Mouse (Mus musculus): ENCODE results near the gene Itga6. TPM values are rescaled to one million over a fixed set of nuclear protein-coding genes. Genes with fewer than 3 reads are reported as not detected.

Itga6 gene
- total and polyA plus RNA-seq, 3 experiments: 1.0 to 2.7 TPM; not detected in 1

DNA sequence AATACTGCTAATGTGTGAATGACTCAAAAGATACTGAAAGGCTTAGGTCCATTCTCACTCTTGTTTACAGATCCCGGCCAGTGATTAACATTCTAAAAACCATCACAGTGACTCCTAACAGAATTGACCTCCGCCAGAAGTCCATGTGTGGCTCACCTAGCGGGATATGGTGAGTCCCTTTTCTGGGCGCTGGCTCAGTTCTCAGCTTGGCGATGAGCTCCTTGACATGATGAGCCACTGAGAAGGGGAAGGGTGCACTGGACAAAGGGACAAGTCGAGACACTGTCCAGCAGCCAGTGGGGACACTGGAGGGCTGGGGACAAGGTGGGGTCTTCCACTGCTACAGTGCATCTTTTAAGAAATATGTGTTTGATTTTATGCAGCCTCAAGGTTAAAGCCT is 88.2 kb downstream of the Itga6 start:
- no peak overlapping the region for H3K27ac ChIP-seq (ENCODE audit: control insufficient read depth, low read depth, low read length)
- no peak overlapping the region for H3K9ac ChIP-seq (ENCODE audit: control insufficient read depth, low read depth, low read length, poor library complexity, severe bottlenecking)
- H3K27me3 ChIP-seq (ENCODE audit: control insufficient read depth in 1 of 2, insufficient read depth in 2 of 2, low read length in 2 of 2): peaks cover 0 to 1% of the 10 kb centered on the region in 2 experiments; a peak in 1 of 4 replicates
- H3K9me3 ChIP-seq (replicated peaks; ENCODE audit: insufficient read depth, low read length): no peaks in the 10 kb centered on the region
- TF ChIP-seq ZKSCAN1 (IDR thresholded peaks at IDR 0.05; ENCODE audit: low read depth, low read length) (no peak), RAD21 (IDR thresholded peaks at IDR 0.05; ENCODE audit: low read depth, low read length) (no peak), SMC3 (IDR thresholded peaks at IDR 0.05; ENCODE audit: low read depth, low read length) (no peak)
- no peaks in the 10 kb centered on the region for H3K4me1 ChIP-seq (ENCODE audit: control insufficient read depth in 1 of 2, insufficient read depth in 2 of 2, low read length in 2 of 2)
- no peaks in the 10 kb centered on the region for H3K36me3 ChIP-seq (ENCODE audit: control insufficient read depth in 1 of 2, insufficient read depth in 2 of 2, low read length in 2 of 2)
- DNase-seq (ENCODE audit: low read depth, low spot score): no peak
- H3K79me2 ChIP-seq (ENCODE audit: control insufficient read depth, insufficient read depth, low read length, poor library complexity): no peaks in the 10 kb centered on the region
- no peak overlapping the region for H3K4me3 ChIP-seq (ENCODE audit: control insufficient read depth in 1 of 2, insufficient read depth in 1 of 2, low read depth in 2 of 2, low read length in 2 of 2)

DNA sequence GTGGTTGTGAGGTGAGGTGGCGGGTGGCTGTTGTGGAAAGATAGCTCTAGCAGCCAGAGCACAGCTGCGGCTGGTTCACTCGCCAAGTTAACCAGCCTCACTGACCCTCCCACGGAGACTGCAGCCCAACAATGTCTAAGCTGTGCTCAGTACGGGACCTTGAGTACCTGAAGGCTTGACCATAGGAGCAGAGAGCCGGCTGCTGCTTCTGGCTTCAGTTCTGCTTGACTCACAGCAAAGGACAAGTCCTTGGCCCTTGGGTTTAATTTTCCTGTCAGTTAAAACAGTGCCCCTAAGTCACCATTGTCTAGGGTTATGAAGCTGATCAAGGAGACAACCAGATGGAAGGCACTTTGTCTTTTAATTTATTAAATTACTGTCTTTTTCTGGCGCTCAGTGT is 89.0 kb downstream of the Itga6 start:
- TF ChIP-seq MXI1 (IDR thresholded peaks at IDR 0.05; ENCODE audit: low read depth, low read length): no peak
- TF ChIP-seq SMC3 (IDR thresholded peaks at IDR 0.05; ENCODE audit: low read depth, low read length): no peak
- TF ChIP-seq ZMIZ1 (IDR thresholded peaks at IDR 0.05; ENCODE audit: low read depth, low read length): no peak
- no peak for TF ChIP-seq SIN3A (IDR thresholded peaks at IDR 0.05; ENCODE audit: low read length)
- no peak for TF ChIP-seq TAL1 (IDR thresholded peaks at IDR 0.05; ENCODE audit: low read length)
- TF ChIP-seq ZC3H11A (IDR thresholded peaks at IDR 0.05; ENCODE audit: low read depth, low read length): no peak
- TF ChIP-seq GATA1 (IDR thresholded peaks at IDR 0.05; ENCODE audit: low read depth, low read length): no peak
- TF ChIP-seq EP300 (IDR thresholded peaks at IDR 0.05; ENCODE audit: low read depth in 1 of 2, low read length in 2 of 2): no peak
- no peak for TF ChIP-seq USF2 (IDR thresholded peaks at IDR 0.05; ENCODE audit: borderline replicate concordance in 1 of 2, insufficient read depth in 1 of 2, low read depth in 1 of 2, low read length in 2 of 2)
- no peak for TF ChIP-seq NRF1 (IDR thresholded peaks at IDR 0.05; ENCODE audit: insufficient read depth, low read depth, low read length, poor library complexity, severe bottlenecking)
- no peak for TF ChIP-seq RAD21 (IDR thresholded peaks at IDR 0.05; ENCODE audit: low read depth, low read length)
- no peak for TF ChIP-seq POLR2AphosphoS5 (IDR thresholded peaks at IDR 0.05; ENCODE audit: borderline replicate concordance, low read depth, low read length)
- no peak for TF ChIP-seq POLR2A (IDR thresholded peaks at IDR 0.05; ENCODE audit: control insufficient read depth in 1 of 2, insufficient read depth in 1 of 2, low read depth in 1 of 2, low read length in 2 of 2, poor library complexity in 1 of 2)
- no peak for TF ChIP-seq NELFE (IDR thresholded peaks at IDR 0.05; ENCODE audit: low read depth, low read length)
- no peak for TF ChIP-seq ZNF384 (IDR thresholded peaks at IDR 0.05; ENCODE audit: low read depth, low read length)
- no peak for TF ChIP-seq MEF2A (IDR thresholded peaks at IDR 0.05; ENCODE audit: extremely low read depth, insufficient replicate concordance, low read depth, low read length, poor library complexity, severe bottlenecking)
- no peak for TF ChIP-seq CHD2 (IDR thresholded peaks at IDR 0.05; ENCODE audit: low read length)
- no peak for TF ChIP-seq CTCF (IDR thresholded peaks at IDR 0.05 in 2 of 3, conservative IDR thresholded peaks at IDR 0.05 in 1 of 3; ENCODE audit: control insufficient read depth in 1 of 3, insufficient read depth in 1 of 3, low read depth in 2 of 3, low read length in 3 of 3, poor library complexity in 1 of 3, severe bottlenecking in 1 of 3)
- TF ChIP-seq ETS1 (IDR thresholded peaks at IDR 0.05; ENCODE audit: low read depth, low read length): no peak
- no peak for TF ChIP-seq POLR2AphosphoS2 (IDR thresholded peaks at IDR 0.05; ENCODE audit: low read length)
- H3K9ac ChIP-seq (ENCODE audit: control insufficient read depth, low read depth, low read length, poor library complexity, severe bottlenecking): no peak overlapping the region
- no peaks in the 10 kb centered on the region for H3K9me3 ChIP-seq (replicated peaks; ENCODE audit: insufficient read depth, low read length)
- peaks cover 0 to 1% of the 10 kb centered on the region in 2 experiments; a peak in 1 of 4 replicates for H3K27me3 ChIP-seq (ENCODE audit: control insufficient read depth in 1 of 2, insufficient read depth in 2 of 2, low read length in 2 of 2)
- DNase-seq (ENCODE audit: low read depth, low spot score): no peak
- H3K4me1 ChIP-seq (ENCODE audit: control insufficient read depth in 1 of 2, insufficient read depth in 2 of 2, low read length in 2 of 2): no peaks in the 10 kb centered on the region
- H3K79me2 ChIP-seq (ENCODE audit: control insufficient read depth, insufficient read depth, low read length, poor library complexity): no peaks in the 10 kb centered on the region
- no peaks in the 10 kb centered on the region for H3K36me3 ChIP-seq (ENCODE audit: control insufficient read depth in 1 of 2, insufficient read depth in 2 of 2, low read length in 2 of 2)
- no peak overlapping the region for H3K4me3 ChIP-seq (ENCODE audit: control insufficient read depth in 1 of 2, insufficient read depth in 1 of 2, low read depth in 2 of 2, low read length in 2 of 2)
- no peak overlapping the region for H3K27ac ChIP-seq (ENCODE audit: control insufficient read depth, low read depth, low read length)
